Mouse (Mus musculus): ENCODE measurements around the gene Synj2.

Synj2 gene

GRCm38 (mm10) chr17:5935680-5936079 lies 5.4 kb upstream of the Synj2 start:
- DNase-seq (ENCODE audit: low spot score) = no peak

GRCm38 (mm10) chr17:5936276-5936675 lies 4.8 kb upstream of the Synj2 start:
- DNase-seq (ENCODE audit: low spot score) = no peak

GRCm38 (mm10) chr17:5937441-5937840 lies 3.6 kb upstream of the Synj2 start:
- DNase-seq (ENCODE audit: low spot score) = no peak

GRCm38 (mm10) chr17:5939871-5940270 lies 1.2 kb upstream of the Synj2 start:
- no peak for DNase-seq (ENCODE audit: low spot score)

- DNase-seq (ENCODE audit: low spot score) = peak; percentile 61
Observed at GRCm38 (mm10) chr17:5940792-5941191, 288 bp upstream of the Synj2 start.

- no peak for DNase-seq (ENCODE audit: low spot score)
Observed at GRCm38 (mm10) chr17:5942156-5942555, 1.1 kb downstream of the Synj2 start.

- DNase-seq (ENCODE audit: low spot score) = no peak
Observed at GRCm38 (mm10) chr17:5943053-5943452, 2.0 kb downstream of the Synj2 start.

GRCm38 (mm10) chr17:5947039-5947438 lies 6.0 kb downstream of the Synj2 start:
- no peak for DNase-seq (ENCODE audit: low spot score)

- DNase-seq (ENCODE audit: low spot score) = no peak
Observed at GRCm38 (mm10) chr17:5952455-5952854, 11.4 kb downstream of the Synj2 start.

GRCm38 (mm10) chr17:5956350-5957000 lies 15.4 kb downstream of the Synj2 start:
- DNase-seq (ENCODE audit: low spot score) = no peak

- no peak for DNase-seq (ENCODE audit: low spot score)
Observed at GRCm38 (mm10) chr17:5957097-5957496, 16.0 kb downstream of the Synj2 start.

- no peak for DNase-seq (ENCODE audit: low spot score)
Observed at GRCm38 (mm10) chr17:5958229-5958628, 17.1 kb downstream of the Synj2 start.

GRCm38 (mm10) chr17:5958636-5959035 lies 17.6 kb downstream of the Synj2 start:
- no peak for DNase-seq (ENCODE audit: low spot score)

GRCm38 (mm10) chr17:5959096-5959495 lies 18.0 kb downstream of the Synj2 start:
- no peak for DNase-seq (ENCODE audit: low spot score)

- no peak for DNase-seq (ENCODE audit: low spot score)
Observed at GRCm38 (mm10) chr17:5959802-5960201, 18.7 kb downstream of the Synj2 start.

GRCm38 (mm10) chr17:5963766-5964165 lies 22.7 kb downstream of the Synj2 start:
- DNase-seq (ENCODE audit: low spot score) = no peak

GRCm38 (mm10) chr17:5965084-5965781 lies 24.2 kb downstream of the Synj2 start:
- no peak for DNase-seq (ENCODE audit: low spot score)

GRCm38 (mm10) chr17:5966706-5967105 lies 25.6 kb downstream of the Synj2 start:
- no peak for DNase-seq (ENCODE audit: low spot score)

- no peak for DNase-seq (ENCODE audit: low spot score)
Observed at GRCm38 (mm10) chr17:5968562-5968961, 27.5 kb downstream of the Synj2 start.

GRCm38 (mm10) chr17:5969246-5969645 lies 28.2 kb downstream of the Synj2 start:
- no peak for DNase-seq (ENCODE audit: low spot score)

- no peak for DNase-seq (ENCODE audit: low spot score)
Observed at GRCm38 (mm10) chr17:5970298-5970821, 29.3 kb downstream of the Synj2 start.

GRCm38 (mm10) chr17:5973536-5973935 lies 32.5 kb downstream of the Synj2 start:
- DNase-seq (ENCODE audit: low spot score) = no peak

Measured in urinary bladder, postnatal 10 days (tissue).